Mouse (Mus musculus): ENCODE measurements around the gene Nhej1. TPM values are rescaled to one million over a fixed set of nuclear protein-coding genes. Genes with fewer than 3 reads are reported as not detected.

The Nhej1 gene
- total RNA-seq, 2 experiments from 2014 or later, result 6.1 to 7.4 TPM

DNA sequence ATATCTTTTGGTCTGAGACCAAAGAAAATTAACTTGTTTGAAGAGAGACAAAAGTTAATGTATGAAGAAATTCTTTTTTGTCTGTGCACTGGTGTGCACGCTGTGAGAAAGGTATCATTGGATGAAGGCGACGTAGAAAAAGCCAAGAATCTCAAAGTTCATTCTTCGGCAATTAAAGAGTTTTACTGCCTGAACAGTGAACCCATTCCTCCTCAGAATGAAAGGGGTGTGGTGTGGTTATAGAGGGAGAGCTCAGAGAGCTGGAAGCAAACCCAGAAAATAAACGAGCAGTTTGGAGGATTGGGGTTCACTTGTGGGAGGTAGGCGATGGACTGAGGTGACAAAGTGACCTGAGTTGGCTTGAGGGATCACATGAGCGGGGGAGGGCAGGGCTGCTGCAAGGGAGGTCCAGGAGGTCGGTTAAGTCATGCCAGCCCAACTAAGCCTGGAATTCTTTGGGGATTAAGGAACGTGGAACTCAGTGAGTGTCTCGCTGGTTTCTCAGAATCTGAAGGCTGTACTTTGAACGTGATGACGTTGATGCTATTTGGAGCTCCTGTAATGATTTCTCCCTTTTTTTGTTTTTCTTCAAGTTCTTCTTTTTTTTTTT, 188.7 kb downstream of the Nhej1 start:
- DNase-seq (ENCODE audit: low spot score in 2 of 2), result no peak

- peak in 1 of 2 experiments; percentile 23 for DNase-seq (ENCODE audit: low spot score in 2 of 2)
These were observed 189.6 kb downstream of the Nhej1 start, which contains the start of gene Cfap65 for GRCm38 (mm10) chr1:74935402-74935801. TSS of gene Cfap65 (minus strand) at chr1:74935599.

DNA sequence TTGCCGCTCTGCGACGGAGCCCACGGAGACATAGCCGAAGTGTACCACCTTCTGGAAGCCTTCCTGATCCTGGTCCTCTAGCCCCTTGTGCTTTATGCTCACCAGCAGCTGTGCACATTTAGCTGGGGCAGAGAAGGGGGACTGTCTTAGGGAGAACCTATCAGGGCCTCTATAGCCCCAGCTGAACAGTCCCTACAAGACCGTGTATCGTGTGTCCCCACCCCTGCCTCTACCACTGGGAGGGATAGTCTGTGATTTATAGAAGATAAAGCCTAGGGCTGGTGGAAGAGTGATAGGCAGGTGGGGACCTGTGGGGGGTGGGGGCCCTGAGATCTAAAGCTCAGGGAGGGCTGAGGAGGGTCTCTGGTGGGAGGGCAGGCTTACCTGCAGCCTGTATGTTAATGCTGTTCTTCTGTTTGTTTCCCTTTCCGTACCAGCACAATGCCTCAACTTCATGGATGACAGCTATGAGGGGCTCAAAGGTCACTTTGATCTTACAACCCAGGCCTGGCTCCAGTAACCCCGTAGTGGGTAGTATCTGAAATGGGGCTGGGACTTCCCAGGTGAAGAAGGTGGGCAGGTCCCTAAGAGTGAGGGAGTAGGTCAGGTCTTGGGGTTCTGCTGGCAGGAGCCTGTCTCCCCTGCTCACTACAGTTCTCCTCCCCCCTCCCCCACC, 197.2 kb downstream of the Nhej1 start:
- no peak for DNase-seq (ENCODE audit: low spot score in 2 of 2)

- peak; percentile 50 to 54 for DNase-seq (ENCODE audit: low spot score in 2 of 2)
These were observed 198.3 kb downstream of the Nhej1 start for GRCm38 (mm10) chr1:74926721-74927120.

DNA sequence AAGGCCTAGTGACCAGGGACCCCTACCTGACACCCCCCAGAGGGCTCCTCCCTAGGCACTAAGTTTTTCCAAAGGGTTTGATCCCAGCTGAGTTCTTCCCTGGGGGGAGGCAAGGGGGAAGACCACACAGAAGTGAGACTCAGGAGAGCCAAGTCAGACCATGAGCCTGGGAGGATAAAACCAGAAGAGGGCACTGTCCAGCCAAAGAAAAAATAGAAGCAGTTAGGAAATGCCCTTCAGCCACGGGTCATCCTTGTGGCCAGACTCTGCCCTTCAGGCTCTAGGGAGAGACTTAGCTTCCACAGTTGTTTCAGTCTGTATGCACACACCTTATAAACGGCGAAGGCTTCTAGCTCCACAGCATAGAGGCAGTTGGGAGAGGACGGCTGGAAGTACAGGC, 200.5 kb downstream of the Nhej1 start:
- no peak for DNase-seq (ENCODE audit: low spot score in 2 of 2)

Other genes starting within 250 kb of the Nhej1 start
- 1 to 10 TPM in 1 of 2 experiments, under 1 TPM in 1; 0.96 to 1.2 TPM for gene Fev, start 239.8 kb downstream of the Nhej1 start, total RNA-seq (2021)
- under 1 TPM; 0.58 to 0.76 TPM for gene Cryba2, start 232.1 kb downstream of the Nhej1 start, total RNA-seq (2021)
- gene Cfap65, start 189.6 kb downstream of the Nhej1 start, total RNA-seq (2021), result not detected
- under 1 TPM; 0.13 to 0.20 TPM for gene Ihh, start 173.5 kb downstream of the Nhej1 start, total RNA-seq (2021)
- under 1 TPM; 0.32 to 0.63 TPM for gene Slc23a3, start 8.7 kb upstream of the Nhej1 start, total RNA-seq (2021)
- 10 to 100 TPM; 32.3 to 33.2 TPM for gene Cnppd1, start 17.5 kb upstream of the Nhej1 start, total RNA-seq (2021)
- gene Retreg2, start 17.6 kb upstream of the Nhej1 start, total RNA-seq (2021), result 10 to 100 TPM; 86.5 to 95.1 TPM
- 10 to 100 TPM; 29.4 to 31.8 TPM for gene Zfand2b, start 43.4 kb upstream of the Nhej1 start, total RNA-seq (2021)
- 10 to 100 TPM; 23.1 to 23.3 TPM for gene Abcb6, start 55.2 kb upstream of the Nhej1 start, total RNA-seq (2021)
- 10 to 100 TPM; 13.0 to 18.5 TPM for gene Ankzf1, start 67.0 kb upstream of the Nhej1 start, total RNA-seq (2021)
- 10 to 100 TPM; 38.0 to 42.7 TPM for gene Atg9a, start 67.0 kb upstream of the Nhej1 start, total RNA-seq (2021)
- gene Glb1l, start 85.6 kb upstream of the Nhej1 start, total RNA-seq (2021), result 10 to 100 TPM; 16.6 to 22.8 TPM
- 100 to 1,000 TPM; 117 to 119 TPM for gene Stk16, start 85.6 kb upstream of the Nhej1 start, total RNA-seq (2021)
- 100 to 1,000 TPM in 1 of 2 experiments, 10 to 100 TPM in 1; 48.9 to 119 TPM for gene Tuba4a, start 94.7 kb upstream of the Nhej1 start, total RNA-seq (2021)
- gene A630095N17Rik, start 106.9 kb upstream of the Nhej1 start, total RNA-seq (2021), result not detected
- 100 to 1,000 TPM; 118 to 204 TPM for gene Dnajb2, start 111.2 kb upstream of the Nhej1 start, total RNA-seq (2021)
- gene Ptprn, start 139.3 kb upstream of the Nhej1 start, total RNA-seq (2021), result 10 to 100 TPM; 51.0 to 59.5 TPM
- 100 to 1,000 TPM; 141 to 165 TPM for gene Resp18, start 153.2 kb upstream of the Nhej1 start, total RNA-seq (2021)
- 10 to 100 TPM; 90.1 to 90.6 TPM for gene Dnpep, start 192.8 kb upstream of the Nhej1 start, total RNA-seq (2021)
- gene Des, start 235.1 kb upstream of the Nhej1 start, total RNA-seq (2021), result 10 to 100 TPM; 15.9 to 21.3 TPM